Comparison of ENCODE assay signal across 26 mouse cellular contexts in the genomic region with DNA sequence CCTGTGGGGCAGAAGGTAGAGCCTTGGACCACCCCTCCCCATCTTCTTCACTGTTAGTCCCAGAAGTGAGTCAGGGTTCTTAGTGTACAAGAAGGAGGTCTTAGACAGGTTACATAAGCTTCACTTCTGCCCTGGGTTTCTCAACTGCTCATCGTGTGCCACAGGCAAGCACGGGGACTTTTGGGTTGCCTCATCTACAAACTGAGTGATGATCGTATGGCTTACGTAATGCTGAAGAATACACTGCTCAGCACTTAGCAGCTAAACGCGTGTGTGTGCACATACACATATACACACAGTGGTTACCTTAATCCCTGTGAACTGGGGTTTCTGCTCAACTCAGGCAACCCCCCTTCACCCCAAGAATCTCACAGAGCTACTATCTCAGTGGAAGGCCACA.
"Had no signal": no experiment of that assay in that cellular context is flagged by ENCODE, and none has a peak within 500 bp of the region (broad histone marks: within the 10 kb centered on the region; RNA-seq: fewer than 3 reads in every experiment).

No protein-coding gene starts in this region.

- H3K9me3 ChIP-seq: heart, embryonic 10.5 days; heart, embryonic 12.5 days; hindbrain, embryonic 10.5 days; intestine, embryonic 15.5 days; kidney, embryonic 15.5 days; limb, embryonic 13.5 days; limb, embryonic 15.5 days; liver, embryonic 12.5 days had no signal

- H3K27me3 ChIP-seq: intestine, embryonic 15.5 days; limb, embryonic 15.5 days; liver, embryonic 12.5 days had no signal

- H3K4me3 ChIP-seq: gastrocnemius, adult 2 months; heart, embryonic 10.5 days; heart, embryonic 12.5 days; hindbrain, embryonic 10.5 days; hindbrain, embryonic 12.5 days; intestine, embryonic 15.5 days; kidney, embryonic 15.5 days; limb, embryonic 13.5 days; limb, embryonic 15.5 days; liver, embryonic 12.5 days had no signal

- ATAC-seq: hindbrain, embryonic 16.5 days; inflammation-experienced regulatory T-cells, adult 6 months; intestine, embryonic 15.5 days; intestine, postnatal 0 days; liver, embryonic 12.5 days had no signal

- H3K9ac ChIP-seq: heart, embryonic 12.5 days; hindbrain, embryonic 12.5 days; hindbrain, embryonic 14.5 days; intestine, embryonic 15.5 days; kidney, embryonic 15.5 days; limb, embryonic 13.5 days; limb, embryonic 15.5 days; liver, embryonic 12.5 days had no signal

- H3K4me2 ChIP-seq: heart, embryonic 12.5 days; hindbrain, embryonic 12.5 days; hindbrain, embryonic 14.5 days; intestine, embryonic 15.5 days; kidney, embryonic 15.5 days; limb, embryonic 13.5 days; limb, embryonic 15.5 days; liver, embryonic 12.5 days had no signal

- DNase-seq: gastrocnemius, adult 2 months; gastrocnemius, postnatal 10 days; gastrocnemius, postnatal 36 days; heart, adult 18-20 months; heart, postnatal 10 days; heart, postnatal 4 days; kidney, adult 18-20 months; kidney, adult 8-10 months; kidney, postnatal 14 days; kidney, postnatal 36 days; layer of hippocampus, adult 9-11 months; layer of hippocampus, postnatal 36 days had no signal

- H3K36me3 ChIP-seq: heart, embryonic 10.5 days; heart, embryonic 12.5 days; hindbrain, embryonic 10.5 days; hindbrain, embryonic 12.5 days; intestine, embryonic 15.5 days; kidney, embryonic 15.5 days; limb, embryonic 13.5 days; limb, embryonic 15.5 days; liver, embryonic 12.5 days had no signal

- H3K4me1 ChIP-seq: heart, embryonic 10.5 days; heart, embryonic 12.5 days; intestine, embryonic 15.5 days; kidney, embryonic 15.5 days; liver, embryonic 12.5 days had no signal

- H3K27ac ChIP-seq: gastrocnemius, adult 2 months; heart, embryonic 10.5 days; hindbrain, embryonic 10.5 days; hindbrain, embryonic 12.5 days; hindbrain, embryonic 14.5 days; intestine, embryonic 15.5 days; kidney, embryonic 15.5 days; kidney, postnatal 0 days; limb, embryonic 13.5 days; limb, embryonic 15.5 days; liver, embryonic 12.5 days had no signal
